27 mouse cellular contexts compared by ENCODE assay signal in the genomic region with DNA sequence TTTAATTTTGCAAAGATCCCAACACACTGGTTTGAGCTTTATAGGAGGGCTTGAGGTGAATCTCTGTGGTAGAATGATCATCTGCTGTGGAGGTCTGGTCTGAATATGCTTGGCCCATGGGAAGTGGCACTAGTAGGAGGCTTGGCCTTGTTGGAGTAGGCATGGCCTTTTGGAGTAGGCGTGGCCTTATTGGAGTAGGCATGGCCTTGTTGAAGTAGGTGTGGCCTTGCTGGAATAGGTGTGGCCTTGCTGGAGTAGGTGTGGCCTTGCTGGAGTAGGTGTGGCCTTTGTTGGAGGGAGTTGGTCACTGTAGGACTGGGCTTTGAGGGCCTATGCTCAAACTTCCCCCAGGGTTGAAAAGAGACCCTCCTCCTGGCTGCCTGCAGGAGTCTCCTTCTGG.
"Had no signal": no experiment of that assay in that cellular context is flagged by ENCODE, and none has a peak within 500 bp of the region (broad histone marks: within the 10 kb centered on the region; RNA-seq: fewer than 3 reads in every experiment).

No protein-coding gene starts in this region.

- ATAC-seq: hindbrain, embryonic 16.5 days; inflammation-experienced regulatory T-cells, adult 6 months; intestine, embryonic 15.5 days; intestine, postnatal 0 days had no signal

- H3K9ac ChIP-seq: heart, embryonic 13.5 days; heart, embryonic 15.5 days; hindbrain, embryonic 14.5 days; intestine, embryonic 15.5 days; kidney, embryonic 15.5 days; limb, embryonic 12.5 days; liver, embryonic 13.5 days had no signal

- H3K4me2 ChIP-seq: heart, embryonic 11.5 days; heart, embryonic 13.5 days; heart, embryonic 15.5 days; hindbrain, embryonic 14.5 days; intestine, embryonic 15.5 days; kidney, embryonic 15.5 days; limb, embryonic 12.5 days; liver, embryonic 11.5 days; liver, embryonic 13.5 days had no signal

- H3K4me3 ChIP-seq: heart, adult 2 months; heart, embryonic 13.5 days; heart, embryonic 15.5 days; intestine, embryonic 15.5 days; kidney, embryonic 15.5 days; layer of hippocampus, adult 2 months; left cerebral cortex, adult 2 months; limb, embryonic 10.5 days; limb, embryonic 12.5 days; liver, embryonic 13.5 days had no signal

- DNase-seq: gastrocnemius, postnatal 14 days; gastrocnemius, postnatal 36 days; heart, adult 11 months; heart, adult 2 months; heart, postnatal 14 days; heart, postnatal 36 days; kidney, adult 2 months; kidney, adult 9 months; kidney, postnatal 10 days; kidney, postnatal 25 days; kidney, postnatal 4 days; liver; liver, embryonic 13.5 days had no signal

- H3K36me3 ChIP-seq: heart, embryonic 13.5 days; heart, embryonic 15.5 days; intestine, embryonic 15.5 days; kidney, embryonic 15.5 days; limb, embryonic 10.5 days; limb, embryonic 12.5 days; liver, embryonic 13.5 days had no signal

- H3K9me3 ChIP-seq: heart, embryonic 13.5 days; heart, embryonic 15.5 days; intestine, embryonic 15.5 days; kidney, embryonic 15.5 days; limb, embryonic 10.5 days; limb, embryonic 12.5 days; liver, embryonic 13.5 days had no signal

- H3K27ac ChIP-seq: heart, adult 2 months; heart, embryonic 13.5 days; heart, embryonic 15.5 days; hindbrain, embryonic 14.5 days; intestine, embryonic 15.5 days; kidney, embryonic 15.5 days; layer of hippocampus, adult 2 months; left cerebral cortex, adult 2 months; limb, embryonic 10.5 days; limb, embryonic 12.5 days; liver, embryonic 13.5 days had no signal

- H3K27me3 ChIP-seq: heart, embryonic 13.5 days; intestine, embryonic 15.5 days; kidney, embryonic 15.5 days; limb, embryonic 12.5 days; liver, embryonic 13.5 days had no signal

- H3K4me1 ChIP-seq: heart, embryonic 13.5 days; heart, embryonic 15.5 days; intestine, embryonic 15.5 days; kidney, embryonic 15.5 days; liver, embryonic 13.5 days had no signal
